Comparison of ENCODE assay signal across 27 mouse cellular contexts in the genomic region with DNA sequence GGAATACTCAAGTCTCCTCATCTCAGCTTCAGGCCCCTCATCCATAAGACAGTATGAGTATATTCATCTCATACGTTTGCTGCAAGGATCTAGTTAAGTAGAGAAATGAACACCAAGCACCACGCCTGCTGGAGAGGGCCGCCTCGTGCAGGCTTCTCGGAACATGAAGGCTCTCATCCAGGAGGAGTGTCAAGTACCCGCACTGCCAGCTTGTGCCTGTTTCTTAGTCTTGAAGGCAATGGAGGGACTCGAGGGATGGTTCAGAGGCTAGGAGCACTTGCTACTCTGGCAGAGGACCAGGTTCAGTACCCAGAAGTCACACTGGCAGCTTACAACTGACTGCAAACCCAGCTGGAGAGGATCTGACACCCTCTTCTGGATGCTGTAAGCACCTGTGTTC. TPM values are rescaled to one million over a fixed set of nuclear protein-coding genes. Genes with fewer than 3 reads are reported as not detected.
DNase-seq lines count a peak whose midpoint lies in the region; ATAC-seq lines count a peak whose summit lies in the region.
"Had no signal": no experiment of that assay in that cellular context is flagged by ENCODE, and none has a peak within 500 bp of the region (broad histone marks: within the 10 kb centered on the region; RNA-seq: fewer than 3 reads in every experiment).

No protein-coding gene starts in this region.

- 92% methylated on average over 7 of the region's 7 CpGs for WGBS in hindbrain, embryonic 11.5 days

- no peak overlapping the region for H3K4me2 ChIP-seq in hindbrain, embryonic 11.5 days (replicated peaks; ENCODE audit: low read depth, low read length)
- H3K4me2 ChIP-seq: heart, embryonic 15.5 days; hindbrain, embryonic 13.5 days; limb, embryonic 12.5 days; liver, embryonic 15.5 days; neural tube, embryonic 15.5 days had no signal

- no peaks in the 10 kb centered on the region for H3K27me3 ChIP-seq in hindbrain, embryonic 11.5 days (ENCODE audit: control insufficient read depth, insufficient read depth, low read length)
- H3K27me3 ChIP-seq: heart, embryonic 15.5 days; hindbrain, embryonic 13.5 days; limb, embryonic 12.5 days; liver, embryonic 15.5 days; neural tube, embryonic 15.5 days had no signal

- H3K27ac ChIP-seq in hindbrain, embryonic 11.5 days (ENCODE audit: low read depth, low read length) = no peak overlapping the region
- H3K27ac ChIP-seq: heart, embryonic 10.5 days; heart, embryonic 15.5 days; hindbrain, embryonic 13.5 days; limb, embryonic 12.5 days; liver, embryonic 15.5 days; neural tube, embryonic 15.5 days; stomach, postnatal 0 days had no signal

- no peaks in the 10 kb centered on the region for H3K36me3 ChIP-seq in hindbrain, embryonic 11.5 days (ENCODE audit: control insufficient read depth, insufficient read depth, low read length)
- H3K36me3 ChIP-seq: G1E; heart, embryonic 15.5 days; hindbrain, embryonic 13.5 days; liver, embryonic 15.5 days; neural tube, embryonic 15.5 days had no signal

- no peak for ATAC-seq in cerebellum, adult (ENCODE audit: insufficient number of reproducible peaks, low FRiP score, low TSS enrichment)
- no peak for ATAC-seq in hindbrain, embryonic 11.5 days (ENCODE audit: low FRiP score)
- no peak for ATAC-seq in frontal cortex, adult (ENCODE audit: low TSS enrichment)
- ATAC-seq: forebrain, postnatal 0 days; intestine, embryonic 16.5 days had no signal

- H3K4me1 ChIP-seq in hindbrain, embryonic 11.5 days (replicated peaks; ENCODE audit: control insufficient read depth, insufficient read depth, low read length) = no peaks in the 10 kb centered on the region
- H3K4me1 ChIP-seq: heart, embryonic 15.5 days; hindbrain, embryonic 13.5 days; liver, embryonic 15.5 days; neural tube, embryonic 15.5 days had no signal

- no peak overlapping the region for H3K9ac ChIP-seq in hindbrain, embryonic 11.5 days (ENCODE audit: low read depth, low read length)
- H3K9ac ChIP-seq: forebrain, postnatal 0 days; heart, embryonic 15.5 days; hindbrain, embryonic 13.5 days; limb, embryonic 12.5 days; liver, embryonic 15.5 days; neural tube, embryonic 15.5 days had no signal

- peak; percentile 27 for DNase-seq in cerebellum, adult 11-12 months
- peak; percentile 40 for DNase-seq in testis, postnatal 10 days (ENCODE audit: low spot score)
- DNase-seq in testis, postnatal 14 days (ENCODE audit: low spot score) = no peak
- peak; percentile 55 for DNase-seq in lung, postnatal 14 days
- no peak for DNase-seq in hindbrain, embryonic 11.5 days (ENCODE audit: low spot score)
- DNase-seq: adrenal gland, adult 8-10 months; cerebellum, adult 9-10 months; forebrain, postnatal 0 days; gastrocnemius, postnatal 14 days; heart, adult 11 months; kidney, adult 9 months; kidney, postnatal 10 days; midbrain, embryonic 14.5 days; right cerebral cortex, postnatal 25 days; thymus, postnatal 4 days had no signal

- H3K4me3 ChIP-seq in hindbrain, embryonic 11.5 days (ENCODE audit: low read depth, low read length) = no peak overlapping the region
- H3K4me3 ChIP-seq: erythroblast, embryonic 14.5 days; heart, embryonic 10.5 days; heart, embryonic 15.5 days; hindbrain, embryonic 13.5 days; limb, embryonic 12.5 days; liver, embryonic 15.5 days; neural tube, embryonic 15.5 days had no signal

- no peaks in the 10 kb centered on the region for H3K9me3 ChIP-seq in hindbrain, embryonic 11.5 days (ENCODE audit: control insufficient read depth, low read length)
- H3K9me3 ChIP-seq: heart, embryonic 10.5 days; heart, embryonic 15.5 days; hindbrain, embryonic 13.5 days; limb, embryonic 12.5 days; liver, embryonic 15.5 days; neural tube, embryonic 15.5 days had no signal

RNA-seq across cellular contexts. Expression of gene Daam2, which starts 12.2 kb away (rescaled TPM):
- 3.9 and 4.0 TPM in 2 replicates for polyA plus RNA-seq in hindbrain, embryonic 11.5 days (2014; fragmentation: Nextera tagmentation; extraction: Ambion mirVana)
- polyA plus RNA-seq: erythroblast, embryonic 14.5 days; G1E had no signal

Comparison
In these comparisons a context has a peak if more than half of its experiments do, and no peak if none do; other contexts are left out.
1. DNase-seq: peak in cerebellum, adult 11-12 months (single experiment), testis, postnatal 10 days (single experiment) and lung, postnatal 14 days (single experiment); none in testis, postnatal 14 days (single experiment) and hindbrain, embryonic 11.5 days (single experiment).